Mouse (Mus musculus) CD4-positive helper T cell, adult 2 months (primary cell): ENCODE data around the gene Nmb.

Source experiments
- DNase-seq: peaks from one replicate; pipeline ENCODE4 v3.0.0-alpha.2; 2012; ENCODE audit warnings: low read depth, missing footprints, low spot score

The Nmb gene

GRCm38 (mm10) chr7:80900944-80901501, 3.9 kb downstream of the Nmb start, which contains the start of gene Wdr73:
Wdr73 (minus strand) TSS chr7:80901269.
- DNase-seq: peak; percentile 94

GRCm38 (mm10) chr7:80897721-80898120, 7.2 kb downstream of the Nmb start:
- DNase-seq: no peak

GRCm38 (mm10) chr7:80897134-80897533, 7.7 kb downstream of the Nmb start:
- no peak for DNase-seq

GRCm38 (mm10) chr7:80894815-80895519, 9.9 kb downstream of the Nmb start:
- DNase-seq: no peak

- no peak for DNase-seq
Measured at GRCm38 (mm10) chr7:80894196-80894595, 10.7 kb downstream of the Nmb start.

- DNase-seq: no peak
Measured at GRCm38 (mm10) chr7:80893753-80894129, 11.1 kb downstream of the Nmb start.

GRCm38 (mm10) chr7:80893086-80893752, 11.7 kb downstream of the Nmb start:
- DNase-seq: no peak

GRCm38 (mm10) chr7:80889841-80890241, 15.0 kb downstream of the Nmb start:
- peak; percentile 83 for DNase-seq

- peak; percentile 64 for DNase-seq
Measured at GRCm38 (mm10) chr7:80889021-80889511, 15.8 kb downstream of the Nmb start.

- no peak for DNase-seq
Measured at GRCm38 (mm10) chr7:80888595-80888994, 16.3 kb downstream of the Nmb start.

GRCm38 (mm10) chr7:80885666-80886065, 19.2 kb downstream of the Nmb start:
- DNase-seq: peak; percentile 59

- DNase-seq: peak; percentile 90
Measured at GRCm38 (mm10) chr7:80882830-80883505, 21.9 kb downstream of the Nmb start.

- DNase-seq: no peak
Measured at GRCm38 (mm10) chr7:80875727-80876126, 29.1 kb downstream of the Nmb start.

- no peak for DNase-seq
Measured at GRCm38 (mm10) chr7:80873631-80874030, 31.2 kb downstream of the Nmb start.

- DNase-seq: no peak
Measured at GRCm38 (mm10) chr7:80873038-80873437, 31.8 kb downstream of the Nmb start.

- no peak for DNase-seq
Measured at GRCm38 (mm10) chr7:80868686-80869085, 36.2 kb downstream of the Nmb start.

GRCm38 (mm10) chr7:80866514-80867147, 38.2 kb downstream of the Nmb start:
- no peak for DNase-seq

GRCm38 (mm10) chr7:80865521-80865920, 39.4 kb downstream of the Nmb start:
- DNase-seq: peak; percentile 63

- DNase-seq: peak; percentile 91
Measured at GRCm38 (mm10) chr7:80864831-80865230, 40.0 kb downstream of the Nmb start.

GRCm38 (mm10) chr7:80864151-80864550, 40.7 kb downstream of the Nmb start:
- DNase-seq: peak; percentile 58

- peak; percentile 51 for DNase-seq
Measured at GRCm38 (mm10) chr7:80863520-80863919, 41.4 kb downstream of the Nmb start.

GRCm38 (mm10) chr7:80862475-80862874, 42.4 kb downstream of the Nmb start:
- DNase-seq: peak; percentile 60
